Mouse (Mus musculus) cerebellum, adult 2 months (tissue): ENCODE results near the gene Cdc42ep1.

Experiments used
- CTCF ChIP-seq: fragments of 200-500 bp; IDR thresholded peaks from 2 replicates; pipeline ENCODE4 v1.5.1; 2011; ENCODE audit warnings: low read depth, mild to moderate bottlenecking, control low read depth, low read length, moderate library complexity, borderline replicate concordance; ENCODE audit not compliant: insufficient read depth
- POLR2A ChIP-seq: fragments of 200-500 bp; IDR thresholded peaks from 2 replicates; pipeline ENCODE4 v1.6.1; 2011; ENCODE audit warnings: low read length, control low read depth, borderline replicate concordance; ENCODE audit not compliant: insufficient read depth

- TF ChIP-seq CTCF (no peak), POLR2A (no peak)
Observed at GRCm38 (mm10) chr15:78796196-78797059, 46.0 kb upstream of the Cdc42ep1 start.
